Mouse (Mus musculus) left cerebral cortex, adult 8-10 months (tissue): ENCODE data around the gene Prph. TPM values are rescaled to one million over a fixed set of nuclear protein-coding genes. Genes with fewer than 3 reads are reported as not detected.
A peak's percentile ranks its signal among the peaks of the same experiment; 100 is the strongest.

Experiments
- DNase-seq, 2 experiments: peaks; one replicate each; pipeline ENCODE4 v3.0.0; 2022; ENCODE audit warnings: low spot score in 2 of 2
- total RNA-seq, 4 experiments: library from RNA; stranded (reverse); gene quantifications; 2 replicates each; pipeline ENCODE4 v1.2.4; 2022

The Prph gene
- 1 to 10 TPM in 3 of 4 experiments, under 1 TPM in 1; 0.73 to 1.5 (median 1.2) TPM for total RNA-seq

- no peak for DNase-seq
These were observed at the start of gene Prph for GRCm38 (mm10) chr15:99055040-99055439. TSS of gene Prph (plus strand) at chr15:99055174.

GRCm38 (mm10) chr15:99008801-99009241 lies 46.2 kb upstream of the Prph start:
- DNase-seq: no peak

GRCm38 (mm10) chr15:99010896-99011295 lies 44.1 kb upstream of the Prph start:
- no peak for DNase-seq

GRCm38 (mm10) chr15:99011946-99012345 lies 43.0 kb upstream of the Prph start:
- no peak for DNase-seq

GRCm38 (mm10) chr15:99014496-99015030 lies 40.4 kb upstream of the Prph start:
- DNase-seq: no peak

GRCm38 (mm10) chr15:99017355-99017761 lies 37.6 kb upstream of the Prph start:
- DNase-seq: no peak

GRCm38 (mm10) chr15:99017986-99018385 lies 37.0 kb upstream of the Prph start:
- DNase-seq: no peak

GRCm38 (mm10) chr15:99018630-99019029 lies 36.3 kb upstream of the Prph start:
- no peak for DNase-seq

GRCm38 (mm10) chr15:99019436-99019835 lies 35.5 kb upstream of the Prph start:
- no peak for DNase-seq

- no peak for DNase-seq
These were observed 34.8 kb upstream of the Prph start for GRCm38 (mm10) chr15:99020171-99020570.

GRCm38 (mm10) chr15:99021255-99021654 lies 33.7 kb upstream of the Prph start:
- no peak for DNase-seq

- DNase-seq: peak in 1 of 2 experiments; percentile 72
These were observed 30.2 kb upstream of the Prph start for GRCm38 (mm10) chr15:99024668-99025314.

- no peak for DNase-seq
These were observed 29.6 kb upstream of the Prph start for GRCm38 (mm10) chr15:99025414-99025813.

GRCm38 (mm10) chr15:99026259-99026658 lies 28.7 kb upstream of the Prph start:
- no peak for DNase-seq

GRCm38 (mm10) chr15:99027116-99027515 lies 27.9 kb upstream of the Prph start:
- DNase-seq: no peak

GRCm38 (mm10) chr15:99028874-99029458 lies 26.0 kb upstream of the Prph start:
- no peak for DNase-seq

GRCm38 (mm10) chr15:99029619-99030584 lies 25.1 kb upstream of the Prph start, which contains the start of gene Tuba1c:
TSS of gene Tuba1c (plus strand) at chr15:99029891.
- DNase-seq: no peak

GRCm38 (mm10) chr15:99030585-99031387 lies 24.2 kb upstream of the Prph start:
- DNase-seq: no peak

- no peak for DNase-seq
These were observed 23.6 kb upstream of the Prph start for GRCm38 (mm10) chr15:99031388-99031675.

- DNase-seq: no peak
These were observed 22.8 kb upstream of the Prph start for GRCm38 (mm10) chr15:99032041-99032725.
